Mouse (Mus musculus): ENCODE measurements around the gene Rgr.

Rgr gene

DNA sequence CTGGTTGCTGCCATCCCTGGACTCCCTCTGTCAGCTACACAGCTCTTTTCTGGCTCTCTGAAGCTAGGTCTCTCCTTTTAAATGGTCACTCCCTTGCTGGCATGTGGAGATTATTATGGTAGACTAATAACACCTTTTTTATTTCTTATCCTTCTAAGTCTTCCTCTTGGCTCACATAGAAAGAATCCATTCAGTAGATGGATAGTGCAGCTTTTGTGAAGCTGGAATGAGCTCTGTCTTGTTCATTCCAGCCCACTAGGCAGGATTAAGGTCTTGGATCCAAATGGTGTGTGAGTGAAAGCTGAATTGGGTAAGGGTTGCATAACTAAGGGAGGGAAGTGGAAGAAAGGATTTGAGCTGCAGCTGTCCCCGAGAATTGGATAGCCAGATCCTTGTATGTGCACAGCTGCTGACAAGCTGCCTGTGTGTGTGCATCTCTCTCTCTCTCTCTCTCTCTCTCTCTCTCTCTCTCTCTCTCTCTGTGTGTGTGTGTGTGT, at the start of gene Rgr:
Gene Rgr (minus strand): TSS at position 51 of the 497 bp plus-strand sequence.
- DNase-seq (ENCODE audit: extremely low read depth, low read depth), result no peak

DNA sequence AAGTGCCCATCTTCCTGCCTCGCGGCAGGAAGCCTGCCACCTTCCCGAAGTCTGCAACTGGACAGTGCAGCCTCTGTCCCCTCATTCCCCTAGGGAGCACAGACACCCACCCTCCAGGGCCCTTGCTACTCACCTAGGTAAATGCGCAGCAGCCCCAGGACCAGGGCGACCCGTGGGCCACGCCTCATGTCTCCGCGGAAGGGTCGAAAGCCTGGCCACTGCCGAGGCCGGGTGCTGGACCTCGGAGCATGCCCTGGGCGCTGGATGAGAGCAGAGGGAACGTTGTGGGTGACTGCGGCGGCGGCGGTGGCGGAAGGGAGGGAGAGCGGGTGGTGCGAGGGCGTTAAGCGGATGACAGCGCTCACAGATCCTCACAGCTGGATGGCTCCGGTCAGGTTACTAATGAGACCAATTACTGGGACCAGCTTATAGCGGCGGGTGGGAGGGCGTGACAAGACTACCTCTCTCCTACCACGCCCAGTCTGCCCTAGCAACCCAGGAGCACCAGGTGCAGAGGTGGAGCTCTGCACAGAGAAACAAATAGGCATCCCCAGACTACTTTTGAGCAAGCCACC, 49.3 kb upstream of the Rgr start, which contains the start of gene Cdhr1:
Gene Cdhr1 (minus strand): TSS at position 392 of the 575 bp plus-strand sequence.
- no peak for DNase-seq (ENCODE audit: extremely low read depth, low read depth)

DNA sequence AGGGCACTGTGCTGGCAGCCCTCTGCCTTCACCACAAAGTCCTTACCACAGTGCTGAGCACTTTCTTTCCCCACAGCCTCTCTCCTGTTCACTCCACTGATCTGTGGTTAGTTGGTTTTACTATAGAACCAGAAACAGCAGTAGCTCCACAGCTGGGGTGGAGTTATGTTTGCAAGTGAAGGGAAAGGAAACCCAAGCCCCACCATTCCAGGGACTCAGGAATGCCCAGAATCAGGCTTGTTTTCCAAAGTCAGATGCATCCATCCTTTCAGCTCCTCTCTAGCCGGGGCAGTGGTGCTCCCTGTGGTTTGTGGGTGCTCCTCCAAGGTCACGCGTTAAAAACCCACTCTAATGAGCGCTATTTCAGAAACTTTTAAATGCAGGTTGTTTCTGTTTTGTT, 46.8 kb upstream of the Rgr start:
- DNase-seq (ENCODE audit: extremely low read depth, low read depth), result no peak

DNA sequence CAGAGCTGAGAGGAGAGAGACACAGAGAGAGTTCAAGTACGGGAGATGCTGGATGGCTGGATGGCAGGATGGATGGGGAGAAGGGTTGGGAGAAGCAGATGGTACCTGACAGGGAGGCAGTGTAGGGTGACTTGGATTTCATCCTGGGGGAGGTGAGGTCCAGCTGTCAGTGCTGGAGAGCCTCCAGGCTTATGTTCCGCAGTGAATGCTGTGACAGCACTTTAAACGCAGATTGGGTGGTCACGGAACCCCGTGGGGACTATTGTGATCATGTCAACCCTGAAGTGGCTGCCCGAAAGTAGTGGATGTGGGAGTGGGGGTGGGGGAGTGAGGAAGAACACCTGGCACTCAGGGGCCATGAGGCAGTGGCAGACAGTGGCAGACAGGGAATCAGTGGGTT, 45.7 kb upstream of the Rgr start:
- no peak for DNase-seq (ENCODE audit: extremely low read depth, low read depth)

DNA sequence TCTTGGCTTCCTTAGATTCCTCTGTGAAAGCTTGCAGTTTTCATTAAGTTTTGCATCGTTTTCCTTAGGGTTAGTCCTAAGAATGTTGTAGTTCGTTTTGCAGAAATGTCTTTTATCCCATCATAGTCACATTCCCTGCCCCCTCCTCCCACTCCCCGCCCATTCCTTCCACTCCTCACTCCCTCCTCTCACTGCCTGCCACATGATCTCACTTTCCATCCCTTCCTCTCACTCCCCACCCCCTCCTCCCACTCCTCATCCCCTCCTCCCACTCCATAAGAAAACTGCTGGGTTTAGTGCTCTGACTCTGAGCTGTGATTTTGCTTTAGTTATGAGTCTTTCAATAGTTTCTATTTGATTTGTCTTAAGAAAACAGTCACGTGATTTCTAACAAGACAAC, 35.0 kb upstream of the Rgr start:
- no peak for DNase-seq (ENCODE audit: extremely low read depth, low read depth)

DNA sequence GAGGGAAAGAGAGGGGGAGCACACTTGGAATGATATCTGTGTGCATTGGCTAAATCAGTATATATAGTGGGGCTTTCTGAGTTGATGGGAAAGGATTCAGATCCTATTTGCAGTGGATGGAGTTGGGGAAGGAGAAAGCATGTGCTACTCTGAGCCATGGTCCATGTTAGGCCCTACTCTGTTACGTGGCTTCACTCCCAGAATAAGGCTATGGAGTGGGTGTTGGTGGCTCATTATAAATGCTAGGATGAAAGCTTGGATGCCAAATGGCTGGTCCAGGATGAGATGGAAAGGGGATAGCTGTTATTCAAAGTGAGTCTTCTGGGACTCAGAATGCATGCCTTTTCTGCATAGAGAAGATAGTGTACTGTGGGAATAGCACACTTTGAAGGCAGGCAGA, 32.0 kb upstream of the Rgr start:
- DNase-seq (ENCODE audit: extremely low read depth, low read depth), result no peak

DNA sequence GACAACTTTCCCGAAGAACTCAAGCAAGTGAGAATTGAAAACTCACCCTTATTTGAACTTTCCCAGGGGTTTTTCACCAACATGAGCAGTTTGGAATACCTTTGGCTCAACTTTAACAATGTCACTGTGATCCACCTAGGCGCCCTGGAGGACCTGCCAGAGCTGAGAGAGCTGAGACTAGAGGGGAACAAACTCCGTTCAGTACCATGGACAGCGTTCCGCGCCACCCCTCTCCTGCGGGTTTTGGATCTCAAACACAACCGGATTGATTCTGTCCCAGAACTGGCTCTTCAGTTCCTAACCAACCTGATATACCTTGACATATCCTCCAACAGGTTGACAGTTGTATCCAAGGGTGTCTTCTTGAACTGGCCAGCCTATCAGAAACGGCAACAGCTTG, 19.8 kb upstream of the Rgr start:
- no peak for DNase-seq (ENCODE audit: extremely low read depth, low read depth)

DNA sequence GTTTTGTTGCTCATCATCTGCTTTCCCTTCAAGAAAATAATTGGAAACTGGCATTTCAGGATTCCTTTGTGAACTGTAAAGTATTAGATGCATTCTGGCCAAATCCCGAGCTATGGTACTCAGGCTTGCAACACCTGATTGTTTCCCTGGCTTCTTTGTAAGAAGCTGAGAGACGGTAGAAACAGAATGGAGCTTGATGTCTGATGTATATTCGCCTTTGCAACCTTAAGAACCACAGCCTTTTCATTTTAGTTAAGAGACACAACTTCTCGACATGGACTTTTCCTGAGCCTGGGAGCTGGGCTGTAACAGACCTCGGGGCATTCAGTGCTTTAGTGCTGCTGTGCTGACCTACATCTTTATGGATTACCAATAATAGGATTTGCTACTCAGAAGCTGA, 18.9 kb upstream of the Rgr start, which contains the start of gene Lrit2:
Gene Lrit2 (plus strand): TSS at position 301 of the 400 bp plus-strand sequence.
- DNase-seq (ENCODE audit: extremely low read depth, low read depth), result no peak

DNA sequence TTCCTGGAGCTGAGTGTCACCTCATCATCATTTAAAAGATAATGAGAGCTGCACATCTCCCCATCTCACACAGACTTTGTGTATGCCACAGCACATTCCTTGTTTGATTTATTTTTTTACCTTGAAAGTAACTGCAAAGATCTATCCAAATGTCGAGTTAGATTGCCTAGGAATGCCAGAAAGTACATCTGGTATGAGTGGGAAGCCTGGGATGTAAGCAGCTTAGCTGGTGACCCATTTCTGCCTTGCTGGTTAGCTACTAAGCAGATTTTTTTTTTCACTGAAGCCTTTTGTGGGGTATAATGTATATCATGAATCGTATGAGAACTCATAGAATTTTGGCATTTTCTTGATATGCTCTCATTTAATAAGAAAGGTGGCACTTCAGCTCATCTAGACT, 17.9 kb upstream of the Rgr start:
- no peak for DNase-seq (ENCODE audit: extremely low read depth, low read depth)

DNA sequence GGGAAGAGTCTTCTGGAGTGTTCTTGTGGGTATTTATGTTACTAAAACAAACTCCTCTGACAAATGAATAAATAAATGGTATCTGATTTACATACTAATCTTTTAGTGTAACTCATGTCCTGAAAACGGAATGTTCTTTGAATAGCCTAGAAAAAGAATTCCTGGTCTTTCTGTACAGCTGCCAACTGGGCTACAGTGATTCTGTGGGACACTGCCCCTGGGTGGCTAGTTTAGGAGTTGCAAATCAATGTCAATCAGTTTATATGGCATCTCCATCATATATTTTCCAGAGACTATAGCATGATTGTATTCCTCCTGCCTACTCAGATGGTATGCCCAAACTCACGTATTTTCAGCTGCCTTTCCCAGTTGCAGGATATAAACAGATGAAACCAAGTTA, 16.1 kb upstream of the Rgr start:
- DNase-seq (ENCODE audit: extremely low read depth, low read depth), result no peak

DNA sequence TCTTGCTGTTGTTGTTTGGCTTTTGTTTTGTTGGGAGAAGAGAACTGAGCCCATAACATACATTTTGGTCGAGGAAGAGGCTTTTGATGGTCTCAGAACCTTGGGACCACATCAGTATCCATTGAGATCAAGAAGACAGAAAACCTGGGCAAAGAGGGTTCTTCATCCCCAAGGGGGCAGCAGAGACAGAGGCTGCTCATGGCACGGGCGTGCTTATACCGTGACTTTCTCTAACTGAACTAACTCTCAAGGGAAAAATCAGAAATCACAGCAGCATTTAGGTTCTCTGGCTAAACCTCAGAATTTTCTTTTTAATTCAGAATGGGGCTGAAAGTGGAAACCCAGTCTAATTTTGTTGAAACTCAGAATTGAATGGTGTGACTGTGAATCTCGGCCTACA, 14.3 kb downstream of the Rgr start:
- DNase-seq (ENCODE audit: extremely low read depth, low read depth), result no peak

DNA sequence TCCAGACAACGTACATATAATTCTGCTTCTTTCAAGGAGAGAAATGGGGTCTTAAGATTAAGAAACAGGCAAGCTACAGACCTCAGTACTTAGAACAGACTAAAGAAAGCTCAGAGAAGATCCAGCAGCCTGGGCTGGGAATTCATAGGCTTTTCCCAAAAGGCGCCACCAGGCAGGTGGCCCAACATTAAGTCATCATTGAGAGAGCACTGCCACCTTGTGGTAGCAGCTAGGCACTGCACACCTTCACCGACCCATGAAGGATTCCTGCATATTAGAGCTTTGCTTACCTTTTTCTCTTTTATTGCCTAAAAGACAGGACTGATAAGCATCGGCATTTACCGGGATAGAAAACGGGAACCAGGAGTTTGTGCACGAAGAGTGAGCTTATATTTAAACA, 15.5 kb downstream of the Rgr start:
- no peak for DNase-seq (ENCODE audit: extremely low read depth, low read depth)

DNA sequence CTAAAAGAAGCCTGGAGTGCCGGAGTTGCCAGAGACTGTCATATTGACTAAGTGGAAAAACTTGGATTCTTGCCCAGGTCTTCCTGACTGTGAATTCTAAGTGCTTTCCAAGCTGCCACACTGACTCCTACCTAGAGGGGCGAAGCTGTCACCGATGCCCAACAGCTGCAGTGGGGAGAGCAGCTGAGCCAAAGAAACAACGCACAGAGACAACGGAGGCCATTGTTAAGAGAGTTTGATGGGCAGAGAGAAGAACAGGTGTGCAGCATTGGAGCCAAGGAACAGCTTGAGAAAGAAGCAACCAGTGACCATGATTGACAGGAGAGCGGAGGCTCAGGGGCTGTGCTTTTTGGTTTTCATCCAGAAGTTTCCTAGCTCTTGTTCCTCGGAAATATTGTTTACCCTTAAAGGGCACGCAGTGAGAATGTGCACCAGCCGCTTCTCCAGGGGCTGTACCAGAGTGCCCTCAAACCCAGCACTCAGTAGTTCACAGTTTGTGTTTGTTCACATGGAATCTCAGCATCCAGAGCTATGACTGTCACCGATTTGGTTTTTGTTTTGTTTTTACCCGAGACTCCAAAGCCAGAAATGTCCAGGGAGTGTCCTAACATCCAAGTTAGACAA, 16.2 kb downstream of the Rgr start:
- DNase-seq (ENCODE audit: extremely low read depth, low read depth), result no peak

DNA sequence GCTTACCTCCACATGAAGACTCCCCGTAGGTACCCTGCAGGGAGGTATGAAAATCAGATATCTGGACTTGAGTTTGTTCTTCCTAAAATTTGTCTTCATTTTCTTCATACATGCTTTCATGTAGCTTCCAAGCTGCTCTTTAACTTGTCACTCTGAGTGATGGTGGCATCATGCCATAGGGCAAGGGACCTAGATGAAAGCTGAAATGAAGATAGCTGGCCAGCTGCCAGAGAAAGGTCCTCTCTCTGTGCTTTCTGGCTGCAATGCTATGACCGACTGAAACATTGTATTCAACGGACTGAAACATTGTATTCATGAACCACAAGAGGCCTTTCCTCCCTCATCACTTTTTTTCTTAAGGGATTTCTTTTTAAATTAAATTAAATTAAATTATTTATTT, 20.2 kb downstream of the Rgr start:
- no peak for DNase-seq (ENCODE audit: extremely low read depth, low read depth)

DNA sequence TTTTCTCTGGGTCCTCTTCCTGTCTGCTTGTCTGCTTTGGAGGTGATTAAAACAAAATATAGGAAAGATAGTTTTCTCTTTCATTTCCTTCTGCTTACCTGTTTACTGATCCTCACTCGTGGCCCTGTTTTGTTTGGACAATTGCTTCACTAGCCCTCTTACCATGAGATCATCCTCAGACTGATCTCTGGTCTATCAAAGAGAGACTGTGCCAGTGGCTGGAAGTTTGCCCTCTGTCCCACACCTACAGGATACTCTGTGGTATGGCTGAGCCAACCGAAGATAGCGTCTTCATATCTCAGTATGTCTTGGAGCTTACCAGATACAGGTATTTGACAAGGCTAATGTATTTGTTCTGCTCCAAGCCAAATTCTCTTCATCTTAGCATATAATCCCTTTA, 20.8 kb downstream of the Rgr start:
- no peak for DNase-seq (ENCODE audit: extremely low read depth, low read depth)

DNA sequence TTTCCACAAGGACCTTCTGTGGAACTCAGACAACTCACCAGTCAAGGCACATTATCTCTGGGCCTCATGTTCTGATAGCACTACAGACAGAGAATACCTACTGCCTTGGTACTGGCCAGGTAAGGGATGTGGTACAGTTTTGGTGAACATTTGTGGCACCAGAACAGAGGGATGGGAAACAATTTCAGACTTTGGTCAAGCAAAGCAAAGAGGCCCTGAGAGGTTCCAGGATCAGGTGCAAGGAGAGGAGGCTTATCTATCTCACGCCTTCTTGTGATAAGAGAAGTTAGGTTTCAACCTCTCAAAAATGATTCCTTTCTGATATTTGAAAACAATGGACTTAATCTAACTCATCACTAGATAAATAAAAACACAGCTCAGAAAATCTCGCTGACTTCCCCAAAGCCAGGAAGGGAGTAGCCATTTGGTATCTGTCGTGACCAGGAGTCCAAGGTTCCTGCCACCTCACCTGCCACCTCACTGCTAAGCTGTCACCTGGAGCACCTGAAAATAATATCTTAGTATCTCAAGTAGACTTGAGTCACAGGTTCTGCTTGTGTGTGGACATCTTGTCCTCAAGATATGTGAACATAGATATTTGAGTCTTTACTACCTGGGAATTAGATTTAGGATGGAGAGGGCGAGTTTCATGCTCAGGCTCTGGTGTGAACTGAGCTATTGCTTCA, 21.4 kb downstream of the Rgr start:
- no peak for DNase-seq (ENCODE audit: extremely low read depth, low read depth)

DNA sequence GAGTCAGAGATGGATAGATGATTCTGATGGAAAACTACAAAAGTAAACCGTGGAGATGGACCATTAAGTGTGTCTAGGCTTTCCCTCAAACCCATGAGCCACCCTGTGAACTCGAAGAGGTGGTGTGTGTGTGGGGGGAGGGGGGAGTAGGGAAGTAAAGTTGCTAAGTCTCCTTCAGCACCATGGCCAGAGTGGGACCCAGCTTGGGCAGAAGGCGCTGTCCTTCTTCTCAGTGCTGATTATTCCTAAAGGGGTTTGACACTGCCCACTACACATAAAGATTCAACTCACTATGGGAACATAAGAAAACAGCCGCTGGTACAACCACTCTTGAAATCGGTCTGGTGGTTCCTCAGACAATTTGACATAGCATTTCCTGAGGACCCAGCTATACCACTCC, 32.9 kb downstream of the Rgr start:
- DNase-seq (ENCODE audit: extremely low read depth, low read depth), result no peak

DNA sequence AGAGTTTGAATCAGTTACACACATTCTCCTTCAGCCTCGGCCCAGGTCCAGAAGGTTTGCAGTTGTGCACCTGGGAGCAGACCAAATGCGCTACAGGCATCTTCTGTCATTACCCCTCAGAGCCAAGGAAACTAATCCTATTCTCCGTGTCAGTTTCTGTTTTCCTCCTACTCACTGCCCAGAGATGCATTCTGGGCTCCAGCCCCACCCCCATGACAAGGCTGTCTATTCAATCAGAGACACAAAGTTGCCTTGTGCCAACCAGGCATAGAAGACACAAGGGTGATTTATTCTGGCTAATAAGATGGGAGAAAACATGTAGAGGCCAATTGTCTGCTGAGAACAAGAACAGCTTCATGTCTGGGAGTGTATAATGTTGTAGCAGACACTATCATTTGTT, 35.1 kb downstream of the Rgr start:
- no peak for DNase-seq (ENCODE audit: extremely low read depth, low read depth)

DNA sequence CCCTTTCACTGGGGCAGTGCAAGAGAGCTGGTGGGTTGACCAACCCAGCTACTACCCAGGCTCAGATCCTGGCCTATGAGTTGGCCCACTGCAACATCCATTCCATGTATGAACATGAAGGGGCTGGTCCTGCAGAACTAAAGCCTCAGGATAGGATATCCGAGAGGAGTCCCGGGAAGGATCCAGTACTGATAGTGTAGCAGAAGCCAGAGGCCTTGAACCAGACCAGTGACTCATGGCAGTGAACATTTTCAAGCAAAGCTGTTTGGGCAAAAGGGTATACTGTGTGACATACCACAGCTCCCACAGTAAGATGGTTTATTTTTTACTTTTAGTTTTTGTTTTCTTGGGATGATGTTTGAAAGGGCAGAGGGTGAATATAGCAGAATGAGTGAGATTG, 39.1 kb downstream of the Rgr start:
- no peak for DNase-seq (ENCODE audit: extremely low read depth, low read depth)

DNA sequence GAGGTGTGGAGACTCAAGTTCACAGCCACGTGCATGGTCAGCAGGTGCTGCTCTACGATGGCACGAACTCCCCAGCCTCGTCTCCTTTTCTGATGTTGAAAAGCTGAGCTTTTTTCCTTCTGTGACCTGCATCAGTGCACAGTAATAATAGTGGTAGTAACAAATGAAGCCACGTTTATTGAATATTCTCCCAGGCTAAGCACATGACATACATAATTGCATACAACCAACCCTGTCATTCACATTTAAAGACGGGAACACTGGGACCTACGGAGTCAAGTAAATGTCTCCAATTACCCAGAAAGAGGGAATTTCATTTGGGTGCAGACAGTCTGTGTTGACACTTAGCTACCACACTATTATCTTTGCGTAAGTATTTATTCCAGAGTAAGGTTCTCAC, 42.3 kb downstream of the Rgr start:
- DNase-seq (ENCODE audit: extremely low read depth, low read depth), result no peak

DNA sequence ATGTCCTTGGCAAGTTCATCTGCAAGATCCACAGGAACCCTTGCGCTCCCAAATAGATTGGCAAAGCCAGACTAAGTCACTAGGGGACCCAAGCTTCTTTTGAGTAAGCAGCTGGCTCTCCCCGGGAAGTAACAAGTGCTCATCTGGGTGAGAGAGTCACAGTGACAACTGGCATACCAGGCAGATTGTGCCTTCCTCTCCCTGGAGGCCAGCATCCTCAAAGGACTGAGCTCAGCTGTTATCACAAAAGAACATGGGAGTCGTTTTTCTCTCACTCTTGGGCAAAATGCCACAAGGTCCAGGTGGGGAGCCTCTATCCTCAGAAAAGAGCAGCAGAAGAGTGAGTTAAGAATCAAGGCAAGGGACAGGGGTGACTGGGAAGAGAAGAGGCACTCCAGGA, 42.9 kb downstream of the Rgr start:
- no peak for DNase-seq (ENCODE audit: extremely low read depth, low read depth)

DNA sequence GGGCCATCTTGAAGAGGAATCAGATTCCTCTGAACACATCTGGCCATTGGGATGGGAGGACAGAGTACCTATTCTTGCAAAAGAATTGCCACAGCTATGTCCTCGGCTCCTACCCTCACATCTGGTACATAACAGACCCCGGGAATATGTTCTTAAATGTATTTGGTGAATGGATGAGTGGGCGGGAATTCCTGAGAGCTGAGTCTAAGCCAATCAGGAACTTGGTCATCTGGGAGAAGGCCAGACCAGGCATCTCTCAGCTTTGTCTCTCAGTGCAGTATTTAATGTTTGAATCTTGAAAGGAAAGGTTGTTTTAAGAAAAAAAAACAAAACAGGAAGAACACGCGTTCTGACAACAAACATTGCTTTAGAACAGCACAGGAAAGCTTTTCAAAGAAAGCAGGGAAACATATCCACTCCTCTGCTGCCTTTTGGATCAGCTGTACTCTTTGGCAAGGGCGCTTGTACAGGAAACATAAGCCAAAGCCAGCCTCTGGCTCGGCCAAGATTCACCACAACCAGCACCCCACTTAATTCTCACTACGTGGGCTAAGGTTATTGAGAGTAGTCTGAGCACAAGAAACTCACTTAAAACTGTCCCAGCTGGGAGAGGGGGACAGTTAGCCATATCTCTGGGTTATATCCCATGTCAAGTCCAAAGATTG, 45.2 kb downstream of the Rgr start:
- DNase-seq (ENCODE audit: extremely low read depth, low read depth), result no peak
